Mouse (Mus musculus) ES-Bruce4 (cell line): ENCODE results near the gene Doc2g. TPM values are rescaled to one million over a fixed set of nuclear protein-coding genes. Genes with fewer than 3 reads are reported as not detected.
"Not testable (repeated sequence)": the region's sequence is repeated elsewhere in the genome, so short reads cannot be mapped to it uniquely, and the experiment has no call there.

Source experiments
- H3K27ac ChIP-seq: 2 replicates; pipeline ENCODE4 v1.5.1; 2012; ENCODE audit warnings: low read length, inconsistent platforms; ENCODE audit not compliant: insufficient read depth
- H3K27me3 ChIP-seq: 2 replicates; pipeline ENCODE4 v1.6.1; 2012; ENCODE audit warnings: mild to moderate bottlenecking, low read length, inconsistent platforms; ENCODE audit not compliant: control insufficient read depth, poor library complexity, insufficient read depth, severe bottlenecking
- H3K36me3 ChIP-seq: 2 replicates; pipeline ENCODE4 v1.6.1; 2012; ENCODE audit warnings: inconsistent platforms, mild to moderate bottlenecking, low read length, moderate library complexity; ENCODE audit not compliant: control insufficient read depth, poor library complexity, insufficient read depth, severe bottlenecking
- H3K4me1 ChIP-seq: one replicate; pipeline ENCODE4 v1.8.1; 2011; ENCODE audit warnings: low read length; ENCODE audit not compliant: control insufficient read depth, insufficient read depth
- H3K4me3 ChIP-seq: 2 replicates; pipeline ENCODE4 v1.5.1; 2011; ENCODE audit warnings: low read depth, mild to moderate bottlenecking, low read length
- H3K9ac ChIP-seq: 2 replicates; pipeline ENCODE4 v1.6.1; 2012; ENCODE audit warnings: low read depth, mild to moderate bottlenecking, inconsistent platforms; ENCODE audit not compliant: poor library complexity, severe bottlenecking
- H3K9me3 ChIP-seq: replicated peaks from 2 replicates; pipeline ENCODE4 v1.6.1; 2012; ENCODE audit warnings: mild to moderate bottlenecking, low read length, inconsistent platforms; ENCODE audit not compliant: control insufficient read depth, poor library complexity, insufficient read depth, severe bottlenecking
- CTCF ChIP-seq: IDR thresholded peaks from one replicate; pipeline ENCODE4 v1.8.1; 2011; ENCODE audit warnings: low read depth, low read length
- EP300 ChIP-seq: IDR thresholded peaks from 2 replicates; pipeline ENCODE4 v1.6.1; 2011; ENCODE audit warnings: low read depth, low read length; ENCODE audit not compliant: insufficient read depth
- POLR2A ChIP-seq: IDR thresholded peaks from one replicate; pipeline ENCODE4 v1.8.1; 2011; ENCODE audit warnings: low read length; ENCODE audit not compliant: insufficient read depth
- polyA plus RNA-seq: library from polyadenylated mRNA; stranded (reverse); fragments of >200 nt; gene quantifications from 2 replicates; pipeline ENCODE4 v1.2.4, GENCODE M21; 2011; ENCODE audit warnings: low read depth; ENCODE audit not compliant: missing spikeins, insufficient read depth, insufficient read length

Gene Doc2g
- polyA plus RNA-seq, 1 experiment: 3.6 TPM

DNA sequence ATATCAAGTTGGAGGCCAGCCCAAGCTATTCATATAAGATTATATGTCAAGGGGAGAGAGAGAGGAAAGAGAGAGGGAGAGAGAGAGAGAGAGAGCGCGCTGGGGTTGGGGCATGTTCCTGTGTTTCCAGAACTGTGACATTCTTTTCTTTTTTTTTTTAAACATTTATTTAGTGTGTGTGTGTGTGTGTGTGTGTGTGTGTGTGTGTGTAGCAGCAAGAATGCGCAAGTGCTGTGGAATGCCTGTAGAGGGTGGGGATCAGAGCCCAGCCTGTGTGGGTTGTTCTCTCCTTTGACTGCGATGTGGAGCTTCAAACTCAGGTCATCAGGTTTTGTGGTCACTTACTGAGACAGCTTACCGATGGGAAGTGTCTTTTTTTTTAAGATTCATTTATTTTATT lies 42.9 kb upstream of the Doc2g start:
- TF ChIP-seq EP300 (no peak), CTCF (no peak), POLR2A (no peak)
- H3K4me1 ChIP-seq: no peaks in the 10 kb centered on the region

DNA sequence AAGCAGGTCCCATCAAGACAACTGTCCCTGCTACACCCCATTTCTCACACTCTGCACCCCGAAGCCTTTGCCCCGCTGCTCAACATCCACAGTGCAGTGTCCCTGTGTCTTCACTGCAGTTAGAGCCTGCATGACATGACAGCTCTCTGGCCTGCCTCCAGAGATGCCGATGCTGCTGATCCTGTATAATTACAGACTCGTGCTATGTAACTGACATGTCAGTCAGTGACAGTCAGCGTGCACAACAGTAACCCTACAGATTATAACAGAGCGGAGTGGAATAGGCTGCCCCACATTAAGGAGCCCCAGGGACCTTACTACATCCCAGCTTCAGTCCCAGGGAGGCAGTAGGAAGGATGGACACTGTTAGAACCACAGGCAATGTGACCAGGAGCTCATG lies 41.3 kb upstream of the Doc2g start:
- not testable (repeated sequence) for H3K9ac ChIP-seq, H3K27ac ChIP-seq, H3K27me3 ChIP-seq, H3K9me3 ChIP-seq, H3K4me3 ChIP-seq, H3K36me3 ChIP-seq, H3K4me1 ChIP-seq

More for the DNA sequence above, 42.9 kb upstream of the Doc2g start:
- Histone ChIP-seq H3K36me3 (no peaks in the 10 kb centered on the region), H3K27me3 (no peaks in the 10 kb centered on the region), H3K9ac (no peak overlapping the region), H3K9me3 (no peaks in the 10 kb centered on the region), H3K27ac (no peak overlapping the region), H3K4me3 (no peak overlapping the region)

- Histone ChIP-seq H3K4me3 (no peak overlapping the region), H3K9ac (no peak overlapping the region), H3K4me1 (no peaks in the 10 kb centered on the region), H3K27me3 (no peaks in the 10 kb centered on the region), H3K9me3 (no peaks in the 10 kb centered on the region), H3K27ac (no peak overlapping the region), H3K36me3 (no peaks in the 10 kb centered on the region)
- TF ChIP-seq POLR2A (no peak), CTCF (peak; percentile 41)
These were observed 40.6 kb upstream of the Doc2g start for GRCm38 (mm10) chr19:3962469-3962868.

- Histone ChIP-seq H3K9me3 (no peaks in the 10 kb centered on the region), H3K9ac (no peak overlapping the region), H3K27me3 (no peaks in the 10 kb centered on the region), H3K36me3 (no peaks in the 10 kb centered on the region), H3K4me1 (no peaks in the 10 kb centered on the region), H3K27ac (no peak overlapping the region), H3K4me3 (no peak overlapping the region)
- no peak for TF ChIP-seq POLR2A
- no peak for TF ChIP-seq CTCF
- no peak for TF ChIP-seq EP300
These were observed 39.1 kb upstream of the Doc2g start for GRCm38 (mm10) chr19:3964030-3964429.

DNA sequence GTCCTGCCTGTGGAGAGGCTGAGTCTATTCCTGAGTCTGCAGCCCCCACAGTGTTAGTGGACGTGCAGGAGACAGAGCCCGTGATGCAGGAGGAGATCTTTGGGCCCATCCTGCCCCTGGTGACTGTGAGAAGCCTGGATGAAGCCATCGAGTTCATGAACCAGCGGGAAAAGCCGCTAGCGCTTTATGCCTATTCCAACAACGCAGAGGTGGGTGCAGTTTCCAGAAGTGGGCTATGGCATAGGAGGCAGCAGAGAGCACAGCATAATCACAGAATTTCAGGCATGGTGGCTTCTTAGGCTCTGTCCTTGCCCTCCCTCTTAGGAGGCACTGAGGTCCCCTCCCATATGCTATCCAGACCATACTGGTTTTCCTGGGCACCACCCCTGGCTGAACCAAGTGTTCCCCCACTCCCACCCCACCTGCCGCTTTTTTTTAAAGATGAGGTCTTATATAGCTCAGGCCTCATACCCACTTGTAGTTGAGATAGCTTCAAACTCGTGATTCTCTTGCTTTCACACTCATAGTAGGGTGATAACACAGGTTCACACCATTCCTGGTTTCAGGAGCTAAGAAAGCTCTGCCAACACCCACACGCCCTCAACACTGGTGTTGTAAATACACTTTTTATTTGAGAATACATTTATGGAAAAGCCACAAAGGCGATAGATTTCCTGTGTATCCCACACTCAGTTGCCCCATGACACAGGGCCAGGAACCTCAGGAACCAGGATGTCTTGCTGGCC lies 36.6 kb upstream of the Doc2g start:
- no peaks in the 10 kb centered on the region for H3K9me3 ChIP-seq
- no peaks in the 10 kb centered on the region for H3K4me1 ChIP-seq
- H3K4me3 ChIP-seq: no peak overlapping the region
- no peak overlapping the region for H3K27ac ChIP-seq
- no peaks in the 10 kb centered on the region for H3K36me3 ChIP-seq
- no peak overlapping the region for H3K9ac ChIP-seq
- H3K27me3 ChIP-seq: no peaks in the 10 kb centered on the region
- TF ChIP-seq EP300 (no peak), CTCF (peak; percentile 9)

GRCm38 (mm10) chr19:3967258-3967657 lies 35.9 kb upstream of the Doc2g start:
- Histone ChIP-seq H3K4me1 (no peaks in the 10 kb centered on the region), H3K27me3 (no peaks in the 10 kb centered on the region), H3K9ac (no peak overlapping the region), H3K9me3 (no peaks in the 10 kb centered on the region), H3K27ac (no peak overlapping the region), H3K36me3 (no peaks in the 10 kb centered on the region), H3K4me3 (no peak overlapping the region)
- TF ChIP-seq EP300 (no peak), POLR2A (no peak), CTCF (no peak)
